Mouse (Mus musculus): ENCODE measurements around the gene Sulf2.

Gene Sulf2

DNA sequence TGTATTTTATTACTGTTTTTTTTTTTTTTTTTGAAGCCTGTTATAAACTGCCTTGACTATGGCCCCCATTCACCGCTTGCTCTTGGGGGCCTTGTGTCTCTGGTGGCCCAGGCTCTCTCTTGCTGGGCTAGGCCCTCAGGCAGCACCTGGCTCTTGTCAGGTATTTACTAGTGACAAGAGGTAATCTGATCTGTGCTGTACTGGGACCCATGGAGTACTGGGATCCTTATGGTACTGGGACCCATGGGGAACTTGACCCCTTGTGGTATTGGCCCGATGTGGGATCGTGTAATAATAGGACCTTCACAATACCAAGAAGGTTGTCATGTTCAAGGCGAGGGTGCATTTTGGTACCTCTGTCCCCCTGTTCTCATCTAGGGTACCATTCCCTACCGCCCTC lies 4.9 kb downstream of the Sulf2 start:
- CTCF ChIA-PET = no interaction called here

DNA sequence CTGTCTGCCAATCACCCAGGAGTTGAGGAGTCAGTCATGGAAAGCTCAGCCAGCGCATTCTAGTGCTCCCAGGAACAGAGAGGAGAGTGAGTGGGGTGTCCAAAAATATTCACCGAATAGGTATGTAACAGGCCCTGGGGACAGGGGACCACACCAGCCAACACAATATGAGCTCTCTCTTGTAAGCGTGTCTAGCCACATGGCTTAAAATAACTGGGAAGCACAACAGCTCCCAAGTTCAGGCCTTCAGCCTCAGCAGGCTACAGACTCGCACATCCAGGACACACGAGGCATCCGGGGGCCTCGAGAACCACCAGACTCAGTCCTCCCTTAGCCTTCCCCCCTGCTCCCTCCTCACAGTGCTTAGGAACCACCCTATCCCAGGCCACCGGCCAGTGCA lies 6.0 kb downstream of the Sulf2 start:
- CTCF ChIA-PET = no interaction called here

DNA sequence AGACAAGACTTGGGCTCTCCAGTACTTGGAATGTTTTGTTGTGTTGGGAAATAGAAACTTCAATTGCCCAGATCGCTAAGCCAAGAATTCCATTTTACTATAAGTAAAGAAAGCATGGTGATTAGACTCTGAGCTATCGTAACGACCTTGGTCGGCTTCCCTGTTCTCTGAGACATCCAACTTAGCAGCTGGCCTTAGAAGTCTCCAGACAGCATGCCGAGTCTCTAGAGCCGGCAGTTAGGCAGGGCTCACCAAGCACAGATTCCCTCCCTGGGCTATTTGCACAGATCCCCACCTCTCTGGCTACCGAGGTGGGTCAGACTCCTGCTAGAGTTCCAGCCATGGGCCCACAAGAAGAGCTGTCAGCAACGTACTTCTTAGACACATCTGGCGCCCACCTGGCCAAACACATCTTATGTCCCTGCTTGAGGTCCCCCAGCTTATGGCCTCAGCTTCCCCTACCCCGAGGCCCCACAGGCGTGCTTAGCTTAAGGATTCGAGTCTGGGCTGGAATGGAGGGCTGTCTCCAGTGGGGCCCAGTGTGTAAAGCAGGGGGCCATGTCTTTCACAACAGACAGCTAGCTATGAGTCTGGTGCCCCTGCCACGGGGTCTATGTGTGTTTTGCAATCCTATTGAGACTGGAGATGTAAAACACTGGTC lies 6.7 kb downstream of the Sulf2 start:
- CTCF ChIA-PET = no interaction called here

DNA sequence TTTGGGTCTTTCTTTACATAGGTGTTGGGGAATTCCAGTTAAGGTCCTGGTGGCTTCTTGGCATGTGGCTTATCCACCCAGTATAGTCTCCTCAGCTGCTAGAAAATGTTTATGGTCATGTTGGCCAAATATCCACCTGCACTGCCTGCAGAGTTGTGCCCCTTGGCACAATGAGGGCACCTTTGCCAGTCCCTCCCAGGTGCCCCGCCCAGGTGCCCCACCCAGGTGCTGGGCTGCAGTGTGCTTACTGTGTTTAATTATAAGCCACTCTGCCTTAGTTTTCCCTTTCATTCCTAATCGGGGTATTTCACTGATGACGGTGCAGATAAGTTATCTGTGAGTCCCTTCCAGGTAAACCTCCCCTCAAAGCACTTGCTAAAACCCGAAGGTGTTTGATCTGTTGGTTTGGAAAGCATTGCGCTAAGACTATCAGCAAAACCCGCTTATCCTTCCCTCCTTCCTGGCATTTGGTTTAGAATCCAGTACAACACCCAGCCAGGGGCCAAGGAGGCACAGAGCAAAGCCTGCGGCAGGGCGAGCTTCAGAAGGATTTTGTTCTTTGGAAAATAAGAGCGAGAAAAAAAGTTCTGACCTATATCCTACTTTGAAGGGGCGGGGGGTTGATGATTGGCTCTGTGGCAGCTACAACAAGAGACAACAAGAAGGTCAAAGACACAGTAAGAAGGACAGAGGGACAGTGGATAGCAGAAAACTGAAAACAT lies 7.4 kb downstream of the Sulf2 start:
- CTCF ChIA-PET = no interaction called here

DNA sequence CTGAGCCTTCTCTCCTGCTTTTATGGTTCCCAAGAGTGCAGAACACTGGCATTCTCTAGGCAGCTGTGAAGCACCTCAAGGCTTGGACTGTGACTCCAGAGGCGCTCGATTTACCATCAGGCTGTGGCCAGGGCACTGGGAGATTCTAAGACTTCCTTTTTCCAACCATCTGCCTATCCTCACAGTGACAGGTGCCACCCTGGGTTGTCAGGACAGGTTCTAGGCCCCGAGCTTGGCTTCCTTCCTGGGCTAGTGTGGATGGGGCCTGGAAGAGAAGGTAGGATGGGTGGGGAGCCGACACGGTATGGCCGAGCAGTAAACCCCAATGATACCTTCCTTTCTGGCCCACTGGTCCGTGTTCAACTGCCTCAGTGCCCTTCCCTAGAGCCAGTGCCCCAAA lies 9.0 kb downstream of the Sulf2 start:
- CTCF ChIA-PET = no interaction called here

DNA sequence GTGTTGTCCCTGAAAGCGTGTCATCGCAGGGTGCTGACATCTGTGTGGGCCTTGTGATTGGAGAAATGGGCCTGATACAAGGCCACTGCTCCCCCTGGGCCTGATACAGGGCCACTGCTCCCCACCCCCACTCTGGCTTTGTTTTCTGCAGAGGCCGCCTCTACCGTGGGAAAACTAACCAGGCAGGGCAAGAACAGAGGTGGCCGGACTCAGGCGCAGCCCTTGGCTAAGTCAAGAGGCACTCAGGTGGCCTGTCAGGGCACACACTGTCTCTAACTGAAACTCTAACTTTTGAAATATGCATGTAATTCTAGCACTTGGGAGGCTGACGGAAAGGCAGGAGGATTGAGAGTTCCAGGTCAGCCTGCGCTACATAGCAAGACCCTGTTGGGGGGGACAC lies 10.4 kb downstream of the Sulf2 start:
- CTCF ChIA-PET = no interaction called here

DNA sequence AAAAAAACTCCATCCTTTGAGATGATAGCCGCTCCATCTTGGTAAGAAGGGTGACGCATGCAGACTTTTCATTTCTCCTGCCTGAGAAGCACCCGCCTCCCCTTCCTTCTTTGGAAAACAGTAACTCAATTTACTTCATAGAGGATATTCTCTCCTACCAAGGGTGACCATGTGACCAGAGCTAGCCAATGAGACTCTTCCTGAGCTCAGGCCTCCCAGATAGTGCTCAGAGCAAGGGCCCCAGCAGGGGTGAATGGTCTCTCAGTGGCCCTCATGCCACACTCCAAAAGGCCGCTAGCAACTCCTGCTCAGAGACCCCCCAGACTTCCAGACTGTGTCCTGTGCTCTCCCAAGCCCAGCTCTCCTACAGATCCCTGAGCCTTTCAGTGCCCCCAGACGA lies 11.6 kb downstream of the Sulf2 start:
- CTCF ChIA-PET = no interaction called here

DNA sequence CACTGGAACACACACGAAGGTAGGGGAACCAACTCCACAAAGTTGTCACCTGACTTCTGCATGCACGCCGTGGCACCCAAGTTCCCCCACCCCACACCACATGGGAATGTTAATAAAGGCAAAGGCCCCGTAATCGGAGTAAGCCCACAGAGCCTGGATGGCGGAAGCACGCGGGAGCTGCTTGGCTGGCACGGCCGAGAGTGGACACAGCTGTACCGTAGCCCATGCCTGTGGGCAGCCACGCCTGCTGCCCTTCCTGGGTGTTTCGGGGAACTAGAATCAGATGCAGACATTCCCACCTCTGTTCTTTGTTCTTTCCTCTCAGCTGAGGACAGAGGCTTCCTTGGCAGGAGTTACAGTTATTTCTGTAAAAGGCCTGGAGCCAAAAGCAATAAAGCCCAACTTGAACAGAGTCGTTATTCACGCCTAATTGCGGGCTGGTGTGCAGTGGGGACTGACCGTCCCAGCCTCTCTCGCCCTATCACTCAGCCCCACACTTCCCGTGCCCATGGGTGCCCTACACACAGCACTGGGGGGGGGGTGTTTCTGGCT lies 12.8 kb downstream of the Sulf2 start:
- CTCF ChIA-PET = no interaction called here

DNA sequence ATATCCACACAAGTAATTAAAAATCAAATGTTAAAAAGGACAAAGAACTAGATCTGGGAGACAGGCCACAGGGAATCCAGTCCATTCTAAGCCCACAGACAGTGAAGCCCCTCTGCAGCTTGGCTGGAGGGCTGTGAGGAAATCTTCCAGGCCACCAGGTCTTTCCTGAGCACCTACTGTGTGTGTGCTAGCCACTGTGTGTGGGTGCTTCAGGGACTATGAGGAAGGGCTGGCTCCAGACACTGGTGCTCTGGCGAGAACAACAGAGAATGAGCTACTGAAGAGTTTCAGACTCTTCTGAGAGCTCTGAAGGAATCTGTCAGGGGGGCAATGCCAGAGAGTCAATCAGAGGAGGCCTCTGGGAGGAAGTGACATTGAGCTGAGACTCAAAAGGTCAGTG lies 13.6 kb downstream of the Sulf2 start:
- CTCF ChIA-PET = no interaction called here

DNA sequence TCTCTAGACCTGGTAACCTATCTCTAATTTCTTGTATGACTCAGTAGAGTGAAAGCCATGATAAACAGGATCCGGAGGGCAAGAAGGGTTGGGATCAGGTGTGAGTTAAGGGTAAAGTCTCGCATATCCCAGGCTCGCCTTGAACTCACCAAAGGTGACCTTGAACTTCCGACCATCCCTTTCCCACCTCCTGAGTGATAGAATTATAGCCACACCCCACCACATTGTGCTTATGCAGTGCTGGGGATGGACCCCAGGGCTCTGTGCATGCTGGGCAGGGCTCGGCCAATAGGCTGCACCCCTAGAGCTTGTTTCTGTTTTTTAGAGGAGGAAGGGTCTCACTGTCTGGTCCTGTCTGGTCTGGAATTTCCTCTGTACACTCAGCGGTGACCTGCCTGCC lies 14.4 kb downstream of the Sulf2 start:
- CTCF ChIA-PET = no interaction called here

DNA sequence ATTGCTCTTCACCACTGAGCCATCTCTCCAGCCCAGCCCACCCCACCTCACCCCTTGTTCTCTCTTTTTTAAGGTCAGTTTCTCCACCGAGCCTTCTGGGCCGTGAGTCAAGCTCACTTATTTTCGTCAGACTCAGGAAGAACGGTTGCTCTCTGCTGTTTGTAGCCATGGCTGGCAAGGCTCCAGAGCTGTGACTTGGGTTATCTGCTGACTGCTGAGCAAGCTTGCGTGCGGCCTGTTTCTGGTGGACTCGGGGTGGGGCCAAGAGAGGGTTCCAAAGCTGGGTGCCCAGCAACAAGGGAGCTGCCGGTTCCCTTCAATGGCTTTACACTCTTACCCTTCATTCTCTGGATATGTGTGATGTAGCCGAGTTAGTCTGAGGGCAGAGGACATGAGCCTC lies 15.0 kb downstream of the Sulf2 start:
- CTCF ChIA-PET = no interaction called here

DNA sequence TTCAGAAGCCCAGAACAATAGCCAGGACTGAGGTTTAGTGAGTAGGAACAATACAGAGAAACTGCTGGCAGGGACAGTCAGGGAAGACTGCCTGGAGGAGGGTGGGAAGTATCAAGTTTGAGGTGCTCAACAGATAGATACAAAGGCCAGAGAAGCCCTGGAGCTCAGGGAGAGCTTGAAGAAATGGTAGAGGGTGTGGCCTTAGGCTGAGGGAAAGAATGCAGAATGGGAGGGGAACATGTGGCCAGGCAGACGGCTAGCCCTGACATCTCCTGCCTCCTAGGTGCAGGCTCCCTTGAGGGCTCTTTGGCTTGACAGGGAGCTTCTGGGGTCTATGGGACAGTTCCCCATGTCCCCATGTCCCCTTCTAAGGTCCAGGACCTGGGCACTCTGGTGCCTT lies 17.2 kb downstream of the Sulf2 start:
- CTCF ChIA-PET = no interaction called here

DNA sequence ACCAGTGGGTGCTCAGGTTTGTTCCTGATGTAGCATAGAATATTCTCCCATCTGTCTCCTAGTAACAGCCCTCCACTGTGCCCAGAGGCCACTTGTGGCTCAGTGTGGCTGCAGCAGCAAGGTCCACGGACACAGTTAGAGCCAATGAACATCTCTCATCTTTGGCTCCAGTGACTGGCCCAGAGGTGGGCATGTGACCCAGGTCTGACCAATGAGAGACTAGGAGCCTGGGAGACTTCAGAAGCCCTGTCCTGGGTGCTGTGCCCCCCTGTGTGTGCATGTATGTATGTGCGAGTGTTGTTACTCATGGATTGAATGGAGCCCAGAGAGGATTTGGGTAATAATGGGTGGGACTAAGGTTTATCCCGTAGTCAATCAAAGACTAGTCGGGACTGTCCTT lies 18.0 kb downstream of the Sulf2 start:
- CTCF ChIA-PET = no interaction called here

DNA sequence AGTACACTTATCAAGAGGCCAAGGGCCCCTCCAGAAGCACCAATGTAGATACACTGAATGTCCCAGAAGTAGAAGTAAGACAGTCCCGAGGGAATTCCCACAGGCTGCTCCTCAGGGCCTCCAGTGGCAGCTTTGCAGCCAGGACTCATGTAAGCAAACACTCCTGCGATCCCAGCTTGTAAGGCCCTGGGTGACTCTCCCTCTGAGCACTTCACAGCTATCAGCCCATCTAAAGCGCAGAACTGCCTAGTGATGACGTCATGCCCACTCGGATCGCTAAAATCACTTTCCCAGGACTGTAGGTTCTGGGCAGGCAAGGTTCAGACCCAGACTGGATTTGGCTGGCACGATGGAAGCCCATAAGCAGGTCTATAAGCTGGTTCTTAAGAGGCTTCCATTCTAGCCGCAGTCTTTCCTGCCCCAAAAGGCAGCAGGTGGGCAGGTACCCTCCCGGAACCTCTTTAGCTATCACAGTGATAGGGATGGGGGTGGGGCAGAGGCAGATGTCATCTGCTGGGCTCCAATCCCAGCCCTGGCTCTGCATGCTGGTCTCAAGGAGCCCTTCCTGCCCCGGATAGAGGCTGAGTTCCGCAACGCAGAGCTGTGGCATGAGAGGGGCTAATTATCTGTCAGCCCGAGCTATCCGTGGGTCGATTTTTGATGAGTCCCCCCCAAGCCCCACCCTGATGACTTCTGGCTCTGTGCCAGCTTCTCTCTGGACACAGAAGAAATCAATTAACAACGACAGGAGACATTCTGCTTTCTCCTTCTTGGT lies 19.6 kb downstream of the Sulf2 start:
- CTCF ChIA-PET = no interaction called here

DNA sequence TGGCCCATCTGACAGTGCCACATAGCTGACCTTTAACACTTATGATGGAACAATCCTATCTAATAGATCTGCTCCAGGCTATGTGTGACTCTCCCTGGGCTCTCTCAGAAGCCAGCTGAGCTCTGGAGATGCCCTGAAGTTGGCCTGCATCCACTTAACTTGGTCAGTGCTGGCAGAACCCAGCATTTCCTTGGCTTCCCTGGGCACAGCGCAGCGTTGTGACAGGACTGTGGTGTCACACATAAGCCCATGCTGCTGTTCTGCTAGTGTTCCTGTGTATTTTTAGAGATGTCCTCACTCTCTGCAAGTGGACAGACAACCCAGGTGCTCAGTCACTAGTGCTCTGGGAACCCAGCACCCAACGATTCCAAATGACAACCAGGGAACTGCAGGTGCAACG lies 26.7 kb downstream of the Sulf2 start:
- CTCF ChIA-PET = no interaction called here

DNA sequence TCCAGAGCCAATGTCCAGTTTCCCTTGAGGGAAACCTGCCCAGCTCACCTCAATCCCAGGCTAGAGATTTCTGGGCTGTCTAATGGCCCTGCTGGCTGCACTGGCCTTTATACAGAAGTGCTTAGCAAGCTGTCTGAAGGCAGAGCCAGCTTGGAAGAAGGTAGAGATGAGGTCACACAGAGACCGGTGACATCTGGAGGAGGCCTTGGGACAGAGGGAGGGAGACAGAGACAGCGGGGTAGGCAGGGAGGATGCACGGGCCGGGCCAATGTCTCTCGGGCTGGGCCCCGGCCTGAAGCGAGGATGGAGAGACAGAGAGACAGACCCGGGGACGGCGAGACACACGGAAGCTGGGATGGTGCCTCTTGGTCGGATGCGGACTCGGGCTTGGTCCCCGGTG lies 27.4 kb downstream of the Sulf2 start:
- CTCF ChIA-PET = no interaction called here

DNA sequence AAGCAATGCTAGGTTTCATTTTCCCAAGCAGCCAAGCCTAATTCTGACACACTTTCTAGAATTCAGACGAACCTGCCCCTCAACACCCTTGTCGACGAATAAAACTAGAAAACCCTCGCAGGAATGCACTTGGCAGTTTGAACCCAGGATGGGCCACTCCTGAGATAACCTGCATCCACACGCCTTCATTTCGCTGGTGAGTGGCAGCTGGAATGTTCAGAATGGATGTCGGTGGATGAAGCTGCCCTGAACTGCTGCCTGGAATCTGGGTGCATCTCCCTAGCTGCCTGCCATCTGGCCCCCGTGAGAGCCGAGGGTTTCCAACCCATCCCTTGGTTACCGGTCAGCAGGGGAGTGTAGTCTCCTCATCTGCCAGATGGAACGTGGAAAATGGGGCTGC lies 29.1 kb downstream of the Sulf2 start:
- CTCF ChIA-PET = no interaction called here

DNA sequence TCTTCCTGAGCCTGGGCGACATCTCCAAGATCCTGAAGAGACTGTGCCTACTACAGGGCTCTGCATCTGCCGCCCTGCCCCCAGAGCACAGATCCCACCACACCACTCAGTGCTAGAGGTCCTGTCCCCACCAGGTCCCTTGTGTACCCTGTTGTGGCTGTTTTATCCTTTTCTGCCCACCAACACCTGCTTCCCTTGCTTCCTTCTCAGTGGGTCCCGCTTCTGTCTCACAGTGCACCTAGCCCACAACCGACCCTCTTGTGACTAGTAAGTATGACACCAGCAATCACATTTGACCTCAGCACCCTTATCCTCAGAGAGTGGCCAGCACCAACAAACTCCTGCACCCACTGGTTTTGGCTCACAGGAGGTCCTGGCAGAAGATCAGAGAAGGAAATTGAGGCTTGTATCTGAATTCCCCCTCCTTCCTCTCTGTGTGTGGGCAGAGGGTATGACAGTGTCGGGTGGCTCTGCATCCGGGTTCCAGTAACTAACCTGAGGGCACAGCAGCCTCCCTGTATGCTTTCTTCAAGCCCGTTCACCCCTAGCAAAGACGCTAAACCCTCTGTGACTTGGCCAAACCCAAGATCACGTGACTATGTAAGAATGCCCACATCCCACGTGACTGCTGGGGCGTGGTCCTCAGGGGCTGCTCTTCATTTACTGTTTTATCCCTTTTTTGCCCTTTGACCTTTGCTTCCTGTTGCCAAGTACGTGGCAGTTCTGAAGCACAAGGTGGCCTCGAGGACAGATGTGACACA lies 29.8 kb downstream of the Sulf2 start:
- CTCF ChIA-PET = no interaction called here

DNA sequence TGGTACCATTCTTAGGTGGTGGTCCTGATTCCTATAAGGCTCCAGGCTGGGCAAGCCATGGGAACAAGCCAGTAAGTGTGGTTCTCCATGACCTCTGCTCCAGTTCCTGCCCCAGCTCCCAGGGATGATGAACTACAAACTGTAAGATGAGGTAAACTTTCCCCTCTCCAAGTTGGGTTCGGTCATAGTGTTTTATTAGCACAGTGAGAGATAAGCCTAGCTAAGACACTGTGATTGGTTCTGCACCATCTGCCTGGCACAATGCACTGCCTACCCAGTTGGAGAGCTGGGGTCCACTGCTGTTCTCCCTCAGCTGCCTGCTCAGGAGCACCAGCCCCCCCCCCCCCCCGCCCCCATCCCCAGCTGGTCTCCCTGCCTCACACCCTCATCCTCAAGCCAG lies 30.4 kb downstream of the Sulf2 start:
- CTCF ChIA-PET = no interaction called here

DNA sequence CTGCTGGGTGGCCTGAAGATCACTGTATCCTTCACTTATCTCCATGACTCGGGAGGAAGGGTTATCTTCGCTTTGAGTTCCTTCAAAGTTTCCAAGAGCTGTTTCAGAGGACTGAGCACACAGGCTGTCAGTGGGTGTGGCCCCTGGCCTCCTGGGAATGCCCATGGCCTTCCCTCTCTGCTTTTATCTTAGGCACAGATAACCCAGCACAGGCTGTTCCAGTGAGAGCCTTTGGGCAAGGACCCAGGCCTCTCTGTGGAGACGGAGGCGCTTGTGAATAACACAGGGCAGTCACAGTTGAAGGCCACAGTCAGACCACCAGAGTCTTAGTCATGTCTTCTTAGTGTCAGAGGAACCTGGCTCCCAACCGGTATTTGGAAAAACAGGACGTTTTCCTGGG lies 32.7 kb downstream of the Sulf2 start:
- CTCF ChIA-PET = interaction anchor here (0.6 kb wide), 1 partner anchor 158 kb away, joined by 4 read pairs; no protein-coding TSS in a partner anchor

DNA sequence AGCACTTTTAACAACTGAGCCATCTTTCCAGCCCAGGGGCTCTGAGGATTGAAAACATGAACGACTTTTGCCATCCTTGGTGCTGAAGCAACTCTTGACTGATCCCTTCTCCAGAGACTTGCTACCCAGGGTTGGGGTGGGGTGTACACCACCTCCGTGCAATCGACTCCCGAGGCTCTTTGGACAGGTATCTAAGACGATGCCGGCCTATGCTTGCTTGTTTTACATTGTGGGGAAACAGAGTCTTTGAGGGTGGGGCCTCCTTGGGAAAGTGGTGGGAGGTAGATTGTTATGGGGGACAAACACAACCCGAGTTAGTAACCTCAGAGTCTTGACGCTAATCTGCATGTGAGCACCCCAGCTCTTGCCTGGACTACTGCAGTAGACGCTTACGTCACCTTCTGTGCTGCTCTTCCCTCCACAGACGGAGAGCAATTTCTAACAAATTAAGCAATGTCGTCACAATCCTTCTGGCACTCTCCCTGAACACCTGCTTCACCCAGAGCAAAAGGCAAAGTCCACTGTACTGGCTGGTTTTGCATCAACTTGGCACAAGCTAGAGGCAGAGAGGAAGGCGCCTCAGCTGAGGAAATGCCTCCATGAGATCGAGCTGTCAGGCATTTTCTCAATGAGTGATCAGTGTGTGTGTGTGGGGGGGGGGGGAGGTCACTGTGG lies 33.6 kb downstream of the Sulf2 start:
- CTCF ChIA-PET = interaction anchor here (0.5 kb wide), 1 partner anchor 756 kb away, joined by 3 read pairs; no protein-coding TSS in a partner anchor

DNA sequence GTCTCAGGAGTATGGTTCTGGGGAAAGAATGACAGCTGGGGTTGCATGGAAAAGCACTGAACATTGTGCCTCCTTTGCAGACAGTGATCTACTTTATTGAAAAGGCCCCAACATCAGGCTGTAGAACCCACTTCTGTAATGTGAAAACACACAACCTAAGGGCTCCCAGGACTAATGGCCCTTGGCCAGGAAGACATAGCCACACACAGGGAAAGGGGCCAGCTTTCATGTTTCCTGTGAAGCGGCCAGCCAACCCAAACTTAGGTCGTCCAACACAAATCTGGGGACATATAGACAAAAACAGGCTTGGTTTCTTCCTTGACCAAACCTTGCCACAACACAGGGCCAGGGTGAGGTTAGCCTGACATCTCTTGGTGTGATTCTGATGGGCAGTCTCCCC lies 35.5 kb downstream of the Sulf2 start:
- CTCF ChIA-PET = no interaction called here

Measured in spleen, embryonic (tissue).